Mouse (Mus musculus) mouse embryonic stem cell (cell line): ENCODE data around the gene Usp22.

Source experiments
- in situ Hi-C, 2 experiments: fragments of 300-500 bp; cut with MboI; formaldehyde crosslinking; loops; 1 replicate in 1 of 2; 3 replicates in 1 of 2; pipeline ENCODE4 v1.14.3; 2019 to 2020; ENCODE audit warnings: low sequenced_read_pairs in 2 of 2, low pct_unique_long_range_greater_than_20kb in 1 of 2, mixed read lengths in 1 of 2; ENCODE audit not compliant: unreplicated experiment in 1 of 2

The Usp22 gene

GRCm38 (mm10) chr11:61174821-61175658 is at the start of gene Usp22:
Gene Usp22 (minus strand): TSS chr11:61175055.
- in situ Hi-C loops: no loop called here

- in situ Hi-C loops: no loop called here
Observed at GRCm38 (mm10) chr11:61224234-61224744, 49.4 kb upstream of the Usp22 start.

- in situ Hi-C loops: no loop called here
Observed at GRCm38 (mm10) chr11:61222971-61223745, 48.3 kb upstream of the Usp22 start.

GRCm38 (mm10) chr11:61222007-61222406 is 47.2 kb upstream of the Usp22 start:
- in situ Hi-C loops: no loop called here

GRCm38 (mm10) chr11:61220156-61220881 is 45.5 kb upstream of the Usp22 start:
- in situ Hi-C loops: no loop called here

- in situ Hi-C loops: no loop called here
Observed at GRCm38 (mm10) chr11:61215936-61216335, 41.1 kb upstream of the Usp22 start.

- in situ Hi-C loops: no loop called here
Observed at GRCm38 (mm10) chr11:61212102-61212501, 37.2 kb upstream of the Usp22 start.

- in situ Hi-C loops: no loop called here
Observed at GRCm38 (mm10) chr11:61208316-61208715, 33.5 kb upstream of the Usp22 start.

- in situ Hi-C loops: no loop called here
Observed at GRCm38 (mm10) chr11:61207487-61208246, 32.8 kb upstream of the Usp22 start, which contains the start of gene Aldh3a1. Gene Aldh3a1 (plus strand): TSS chr11:61207537.

GRCm38 (mm10) chr11:61206136-61206535 is 31.3 kb upstream of the Usp22 start:
- in situ Hi-C loops: no loop called here

- in situ Hi-C loops: no loop called here
Observed at GRCm38 (mm10) chr11:61205167-61205950, 30.5 kb upstream of the Usp22 start.

- in situ Hi-C loops: no loop called here
Observed at GRCm38 (mm10) chr11:61202810-61203209, 28.0 kb upstream of the Usp22 start.

- in situ Hi-C loops: no loop called here
Observed at GRCm38 (mm10) chr11:61202186-61202585, 27.3 kb upstream of the Usp22 start.

GRCm38 (mm10) chr11:61199620-61200362 is 24.9 kb upstream of the Usp22 start:
- in situ Hi-C loops: no loop called here

- in situ Hi-C loops: no loop called here
Observed at GRCm38 (mm10) chr11:61197935-61198334, 23.1 kb upstream of the Usp22 start.

- in situ Hi-C loops: no loop called here
Observed at GRCm38 (mm10) chr11:61196616-61197353, 21.9 kb upstream of the Usp22 start.
